Mouse (Mus musculus) bone marrow, adult 2 months (tissue): ENCODE results near the gene Sox2.

Experiments
- CTCF ChIP-seq: fragments of 200-500 bp; IDR thresholded peaks from 2 replicates; pipeline ENCODE4 v1.5.1; 2011; ENCODE audit warnings: low read length, control low read depth; ENCODE audit not compliant: control insufficient read depth, insufficient read depth
- POLR2A ChIP-seq: fragments of 200-500 bp; IDR thresholded peaks from 2 replicates; pipeline ENCODE4 v1.6.1; 2011; ENCODE audit warnings: low read depth, mild to moderate bottlenecking, control low read depth, low read length, borderline replicate concordance; ENCODE audit not compliant: control insufficient read depth

DNA sequence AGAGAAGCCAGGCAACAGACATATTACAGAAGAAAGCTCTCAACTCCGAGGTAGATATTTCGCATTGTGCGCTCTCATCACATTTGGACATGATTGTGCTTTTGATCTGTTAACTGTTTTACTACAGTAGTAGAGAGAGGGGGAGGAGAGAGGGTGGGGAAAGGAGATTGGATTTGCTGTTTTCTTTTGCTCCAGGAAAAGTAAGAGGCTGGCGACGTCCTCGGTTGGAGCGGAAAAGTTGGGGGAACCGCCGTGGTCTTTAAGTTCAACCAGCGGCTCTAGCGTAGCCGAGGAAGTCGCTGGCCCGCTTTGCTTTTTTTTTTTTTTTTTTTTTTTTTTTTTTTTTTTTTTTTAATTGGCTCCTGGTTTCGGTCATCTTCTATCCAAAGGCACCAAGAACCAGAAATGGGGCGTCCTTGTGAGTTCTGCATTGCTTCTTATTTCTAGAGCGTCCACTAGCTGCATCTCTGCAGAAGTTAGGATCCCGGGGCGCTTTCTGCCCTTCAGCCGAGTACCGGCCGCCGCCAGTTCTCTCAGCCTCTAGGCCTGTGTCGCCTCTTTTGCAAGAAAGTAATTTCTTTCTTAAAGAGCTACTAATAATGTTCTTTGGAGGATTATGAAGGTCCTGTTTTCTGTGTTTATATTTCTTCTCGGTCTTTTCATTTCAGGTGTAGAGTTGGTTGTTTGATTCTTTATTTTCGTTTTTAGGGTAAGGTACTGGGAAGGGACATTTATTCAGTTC, 3.2 kb downstream of the Sox2 start:
- TF ChIP-seq POLR2A = no peak
- TF ChIP-seq CTCF = no peak
